Mouse (Mus musculus) intestine, embryonic 16.5 days (tissue): ENCODE results near the gene Ttc34. TPM values are rescaled to one million over a fixed set of nuclear protein-coding genes. Genes with fewer than 3 reads are reported as not detected.

Source experiments
- ATAC-seq: fragments of 200-750 bp; cut with Nextera tagmentation; 2 replicates; pipeline ENCODE4 v1.8.0; 2017; ENCODE audit warnings: moderate TSS enrichment, moderate library complexity
- H3K27ac ChIP-seq: fragments of 300-500 bp; sonication (generic); 2 replicates; pipeline ENCODE4 v1.5.1; 2014; ENCODE audit warnings: mild to moderate bottlenecking, low read length
- H3K27me3 ChIP-seq: fragments of 300-500 bp; sonication (generic); replicated peaks from 2 replicates; pipeline ENCODE4 v1.6.1; 2014; ENCODE audit warnings: low read length, control low read depth, mixed read lengths; ENCODE audit not compliant: control insufficient read depth, insufficient read depth
- H3K36me3 ChIP-seq: fragments of 300-500 bp; sonication (generic); 2 replicates; pipeline ENCODE4 v1.6.1; 2014; ENCODE audit warnings: low read length, control low read depth; ENCODE audit not compliant: control insufficient read depth, insufficient read depth
- H3K4me1 ChIP-seq: fragments of 300-500 bp; sonication (generic); 2 replicates; pipeline ENCODE4 v1.6.1; 2014; ENCODE audit warnings: low read length, control low read depth, mixed read lengths; ENCODE audit not compliant: control insufficient read depth, insufficient read depth
- H3K4me2 ChIP-seq: fragments of 300-500 bp; sonication (generic); 2 replicates; pipeline ENCODE4 v1.6.1; 2014; ENCODE audit warnings: low read depth, low read length, control low read depth
- H3K4me3 ChIP-seq: fragments of 300-500 bp; sonication (generic); 2 replicates; pipeline ENCODE4 v1.5.1; 2014; ENCODE audit warnings: mild to moderate bottlenecking, low read length
- H3K9ac ChIP-seq: fragments of 300-500 bp; sonication (generic); 2 replicates; pipeline ENCODE4 v1.6.1; 2014; ENCODE audit warnings: low read depth, low read length
- H3K9me3 ChIP-seq: fragments of 300-500 bp; sonication (generic); 2 replicates; pipeline ENCODE4 v1.6.1; 2016; ENCODE audit warnings: low read length, control low read depth; ENCODE audit not compliant: control insufficient read depth
- WGBS: fragments of 180-500 bp; shearing (Covaris S2); extraction: QIAGEN DNeasy Blood & Tissue Kit; methylation state at CpG from one replicate; pipeline ENCODE4 v1.1.7; 2014; 5-methylcytosine and 5-hydroxymethylcytosine counted together
- polyA plus RNA-seq: library from polyadenylated mRNA; unstranded; fragments of >200 nt; fragmentation: Nextera tagmentation; extraction: Ambion mirVana; gene quantifications from 2 replicates; pipeline ENCODE4 v1.2.1, GENCODE M21; 2015

Gene Ttc34
- polyA plus RNA-seq, 1 experiment from 2014 or later: 0.12 TPM

- Histone ChIP-seq H3K4me3 (no peak overlapping the region), H3K36me3 (no peaks in the 10 kb centered on the region)
- 85% methylated on average over 2 of the region's 2 CpGs for WGBS
Measured at GRCm38 (mm10) chr4:154902371-154902770, 65.1 kb downstream of the Ttc34 start.

GRCm38 (mm10) chr4:154904185-154905071 lies 67.2 kb downstream of the Ttc34 start:
- Histone ChIP-seq H3K4me2 (peak overlapping the region; percentile 87), H3K9ac (peak overlapping the region; percentile 68), H3K27me3 (no peaks in the 10 kb centered on the region), H3K4me3 (peak overlapping the region; percentile 56), H3K9me3 (no peaks in the 10 kb centered on the region), H3K4me1 (peaks cover 6% of the 10 kb centered on the region), H3K36me3 (no peaks in the 10 kb centered on the region), H3K27ac (no peak overlapping the region)
- ATAC-seq: peak; percentile 96
- WGBS: 2% methylated on average over 16 of the region's 16 CpGs

More at GRCm38 (mm10) chr4:154902371-154902770, 65.1 kb downstream of the Ttc34 start:
- ATAC-seq: no peak
- Histone ChIP-seq H3K27ac (no peak overlapping the region), H3K9me3 (no peaks in the 10 kb centered on the region), H3K9ac (no peak overlapping the region), H3K4me1 (peaks cover 13% of the 10 kb centered on the region), H3K4me2 (no peak overlapping the region), H3K27me3 (no peaks in the 10 kb centered on the region)

- H3K9me3 ChIP-seq: no peaks in the 10 kb centered on the region
- peaks cover 19% of the 10 kb centered on the region for H3K4me1 ChIP-seq
- peak overlapping the region; percentile 53 for H3K9ac ChIP-seq
- H3K4me2 ChIP-seq: peak overlapping the region; percentile 25; the same call in 1 of the 2 replicates
- H3K4me3 ChIP-seq: no peak overlapping the region; the same call in 1 of the 2 replicates
- H3K27me3 ChIP-seq: no peaks in the 10 kb centered on the region
- 31% methylated on average over 17 of the region's 17 CpGs for WGBS
- ATAC-seq: peak; percentile 42; the same call in 1 of the 2 replicates
- no peaks in the 10 kb centered on the region for H3K36me3 ChIP-seq
- H3K27ac ChIP-seq: peak overlapping the region; percentile 51
Measured at GRCm38 (mm10) chr4:154907833-154908232, 70.6 kb downstream of the Ttc34 start.

- Histone ChIP-seq H3K36me3 (no peaks in the 10 kb centered on the region), H3K27ac (no peak overlapping the region), H3K4me2 (no peak overlapping the region), H3K9ac (no peak overlapping the region), H3K4me1 (peaks cover 23% of the 10 kb centered on the region), H3K27me3 (no peaks in the 10 kb centered on the region), H3K4me3 (no peak overlapping the region), H3K9me3 (no peaks in the 10 kb centered on the region)
- 85% methylated on average over 5 of the region's 5 CpGs for WGBS
- ATAC-seq: no peak
Measured at GRCm38 (mm10) chr4:154908490-154908889, 71.2 kb downstream of the Ttc34 start.

GRCm38 (mm10) chr4:154910606-154911522 lies 73.6 kb downstream of the Ttc34 start:
- ATAC-seq: peak; percentile 18; the same call in 1 of the 2 replicates

GRCm38 (mm10) chr4:154911644-154912043 lies 74.4 kb downstream of the Ttc34 start:
- Histone ChIP-seq H3K4me2 (no peak overlapping the region), H3K4me1 (peaks cover 45% of the 10 kb centered on the region), H3K36me3 (no peaks in the 10 kb centered on the region), H3K9me3 (no peaks in the 10 kb centered on the region), H3K9ac (no peak overlapping the region), H3K27ac (peak overlapping the region; percentile 6), H3K27me3 (no peaks in the 10 kb centered on the region), H3K4me3 (no peak overlapping the region)
- WGBS: 46% methylated on average over 2 of the region's 2 CpGs
- ATAC-seq: peak; percentile 42

More at GRCm38 (mm10) chr4:154910606-154911522, 73.6 kb downstream of the Ttc34 start:
- 27% methylated on average over 15 of the region's 15 CpGs for WGBS
- Histone ChIP-seq H3K9me3 (no peaks in the 10 kb centered on the region), H3K4me2 (peak overlapping the region; percentile 33), H3K36me3 (no peaks in the 10 kb centered on the region), H3K9ac (peak overlapping the region; percentile 30; the same call in 1 of the 2 replicates), H3K4me1 (peaks cover 40% of the 10 kb centered on the region), H3K27ac (peak overlapping the region; percentile 6), H3K27me3 (no peaks in the 10 kb centered on the region), H3K4me3 (no peak overlapping the region)

- WGBS: 81% methylated on average over 3 of the region's 3 CpGs
- ATAC-seq: no peak
- no peak overlapping the region for H3K4me3 ChIP-seq
- H3K9me3 ChIP-seq: no peaks in the 10 kb centered on the region
- peaks cover 39% of the 10 kb centered on the region for H3K4me1 ChIP-seq
- H3K4me2 ChIP-seq: no peak overlapping the region
- H3K9ac ChIP-seq: no peak overlapping the region
- H3K36me3 ChIP-seq: no peaks in the 10 kb centered on the region
- no peaks in the 10 kb centered on the region for H3K27me3 ChIP-seq
- no peak overlapping the region for H3K27ac ChIP-seq
Measured at GRCm38 (mm10) chr4:154913845-154914244, 76.6 kb downstream of the Ttc34 start.

GRCm38 (mm10) chr4:154914252-154914651 lies 77.0 kb downstream of the Ttc34 start:
- Histone ChIP-seq H3K36me3 (no peaks in the 10 kb centered on the region), H3K4me1 (peaks cover 39% of the 10 kb centered on the region), H3K27ac (no peak overlapping the region), H3K9me3 (no peaks in the 10 kb centered on the region), H3K27me3 (no peaks in the 10 kb centered on the region), H3K9ac (no peak overlapping the region), H3K4me3 (no peak overlapping the region), H3K4me2 (no peak overlapping the region)
- peak; percentile 2 for ATAC-seq
- WGBS: 91% methylated on average over 4 of the region's 4 CpGs

DNA sequence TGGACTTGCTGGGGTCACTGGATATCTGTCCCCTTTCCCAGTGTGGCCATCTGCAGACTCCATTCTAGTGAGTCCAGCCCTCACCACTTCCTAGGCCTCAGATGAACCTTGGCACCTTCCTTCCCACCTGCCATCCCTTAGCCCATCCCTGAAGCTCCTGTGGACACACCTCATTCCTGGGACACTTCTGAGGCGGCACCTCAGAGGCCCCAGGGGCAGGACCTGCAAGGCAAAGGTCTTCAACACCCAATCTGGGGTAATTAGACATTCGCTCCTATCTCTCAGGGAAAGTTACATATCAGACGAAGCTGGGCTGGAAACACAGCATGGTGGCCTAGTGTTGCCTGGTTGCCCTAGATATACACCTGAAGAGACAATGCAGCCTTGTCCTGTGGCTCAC lies 77.4 kb downstream of the Ttc34 start:
- H3K4me2 ChIP-seq: no peak overlapping the region
- H3K4me1 ChIP-seq: peaks cover 39% of the 10 kb centered on the region
- H3K27ac ChIP-seq: no peak overlapping the region
- H3K27me3 ChIP-seq: no peaks in the 10 kb centered on the region
- no peaks in the 10 kb centered on the region for H3K36me3 ChIP-seq
- WGBS: 51% methylated on average over 3 of the region's 3 CpGs
- peak; percentile 92 for ATAC-seq
- H3K4me3 ChIP-seq: no peak overlapping the region
- no peak overlapping the region for H3K9ac ChIP-seq
- no peaks in the 10 kb centered on the region for H3K9me3 ChIP-seq
